Mouse (Mus musculus) gastrocnemius, postnatal 4 days (tissue): ENCODE measurements around the gene Plekha6. TPM values are rescaled to one million over a fixed set of nuclear protein-coding genes. Genes with fewer than 3 reads are reported as not detected.

ENCODE experiments used
- DNase-seq, 2 experiments: peaks; one replicate each; pipeline ENCODE4 v3.0.0; 2021 to 2022; ENCODE audit warnings: low spot score in 2 of 2, mixed read lengths in 2 of 2
- total RNA-seq, 2 experiments: library from RNA; stranded (reverse); gene quantifications; 2 replicates each; pipeline ENCODE4 v1.2.3; 2021

The Plekha6 gene
- total RNA-seq, 2 experiments from 2014 or later: 12.6 to 14.4 TPM

- DNase-seq: peak in 1 of 2 experiments; percentile 22
Measured at GRCm38 (mm10) chr1:133182016-133182705, 18.2 kb downstream of the Plekha6 start.

- no peak for DNase-seq
Measured at GRCm38 (mm10) chr1:133182706-133183095, 18.7 kb downstream of the Plekha6 start.

GRCm38 (mm10) chr1:133183141-133183925 lies 19.3 kb downstream of the Plekha6 start:
- no peak for DNase-seq

- no peak for DNase-seq
Measured at GRCm38 (mm10) chr1:133187948-133188680, 24.1 kb downstream of the Plekha6 start.

GRCm38 (mm10) chr1:133188719-133189118 lies 24.7 kb downstream of the Plekha6 start:
- DNase-seq: no peak

- DNase-seq: no peak
Measured at GRCm38 (mm10) chr1:133189471-133189870, 25.5 kb downstream of the Plekha6 start.

- no peak for DNase-seq
Measured at GRCm38 (mm10) chr1:133190550-133190949, 26.5 kb downstream of the Plekha6 start.

- DNase-seq: no peak
Measured at GRCm38 (mm10) chr1:133196181-133196580, 32.2 kb downstream of the Plekha6 start.

- DNase-seq: no peak
Measured at GRCm38 (mm10) chr1:133197266-133197665, 33.3 kb downstream of the Plekha6 start.

- DNase-seq: no peak
Measured at GRCm38 (mm10) chr1:133199706-133200105, 35.7 kb downstream of the Plekha6 start.

GRCm38 (mm10) chr1:133201499-133201898 lies 37.5 kb downstream of the Plekha6 start:
- no peak for DNase-seq

- no peak for DNase-seq
Measured at GRCm38 (mm10) chr1:133203701-133204100, 39.7 kb downstream of the Plekha6 start.

GRCm38 (mm10) chr1:133204341-133204849 lies 40.4 kb downstream of the Plekha6 start:
- DNase-seq: no peak

- DNase-seq: no peak
Measured at GRCm38 (mm10) chr1:133204985-133205384, 41.0 kb downstream of the Plekha6 start.

GRCm38 (mm10) chr1:133208086-133208815 lies 44.2 kb downstream of the Plekha6 start:
- no peak for DNase-seq

- no peak for DNase-seq
Measured at GRCm38 (mm10) chr1:133209036-133209435, 45.0 kb downstream of the Plekha6 start.

GRCm38 (mm10) chr1:133209482-133209881 lies 45.5 kb downstream of the Plekha6 start:
- DNase-seq: no peak

GRCm38 (mm10) chr1:133209901-133210516 lies 46.0 kb downstream of the Plekha6 start:
- DNase-seq: no peak

- DNase-seq: no peak
Measured at GRCm38 (mm10) chr1:133210766-133211165, 46.8 kb downstream of the Plekha6 start.

GRCm38 (mm10) chr1:133212273-133212672 lies 48.3 kb downstream of the Plekha6 start:
- no peak for DNase-seq
